Mouse (Mus musculus) ES-E14 (cell line): ENCODE measurements around the gene Scarf1. TPM values are rescaled to one million over a fixed set of nuclear protein-coding genes. Genes with fewer than 3 reads are reported as not detected.

Source experiments
- DNase-seq: peaks from one replicate; pipeline ENCODE4 v3.0.0-alpha.2; 2013; ENCODE audit warnings: low read depth, low spot score
- H3K27ac ChIP-seq: 2 replicates; pipeline ENCODE4 v1.5.1; 2012; ENCODE audit warnings: low read depth, mild to moderate bottlenecking, low read length, moderate library complexity, mixed read lengths; ENCODE audit not compliant: poor library complexity, insufficient read depth, severe bottlenecking
- H3K36me3 ChIP-seq: 2 replicates; pipeline ENCODE4 v1.6.1; 2012; ENCODE audit warnings: mild to moderate bottlenecking, low read length, moderate library complexity, mixed read lengths; ENCODE audit not compliant: control insufficient read depth, poor library complexity, insufficient read depth, severe bottlenecking
- H3K4me1 ChIP-seq, 2 experiments: fragments of 150-350 bp in 1 of 2; sonication (generic) in 1 of 2; 2 replicates each; pipeline ENCODE4 v1.6.1; 2012; ENCODE audit warnings: low read length in 2 of 2, mild to moderate bottlenecking in 1 of 2, mixed read lengths in 1 of 2; ENCODE audit not compliant: control insufficient read depth in 2 of 2, insufficient read depth in 2 of 2, poor library complexity in 1 of 2
- H3K4me3 ChIP-seq, 2 experiments: fragments of 150-350 bp in 1 of 2; sonication (generic) in 1 of 2; 2 replicates each; pipeline ENCODE4 v1.5.1; 2012; ENCODE audit warnings: low read length in 2 of 2, low read depth in 1 of 2, mild to moderate bottlenecking in 1 of 2, mixed read lengths in 1 of 2; ENCODE audit not compliant: insufficient read depth in 1 of 2, poor library complexity in 1 of 2, severe bottlenecking in 1 of 2
- H3K9ac ChIP-seq: 2 replicates; pipeline ENCODE4 v1.6.1; 2012; ENCODE audit warnings: low read depth, mild to moderate bottlenecking, low read length, mixed read lengths; ENCODE audit not compliant: poor library complexity, insufficient read depth, severe bottlenecking
- H3K9me3 ChIP-seq: fragments of 150-350 bp; sonication (generic); 2 replicates; pipeline ENCODE4 v1.6.1; 2012; ENCODE audit warnings: low read depth, mild to moderate bottlenecking, low read length; ENCODE audit not compliant: control insufficient read depth, insufficient read depth
- CHD2 ChIP-seq: IDR thresholded peaks from 2 replicates; pipeline ENCODE4 v1.6.1; 2014; ENCODE audit warnings: mild to moderate bottlenecking, low read depth, low read length, inconsistent platforms
- HCFC1 ChIP-seq: IDR thresholded peaks from 2 replicates; pipeline ENCODE4 v1.6.1; 2012; ENCODE audit warnings: low read length, inconsistent platforms, borderline replicate concordance; ENCODE audit not compliant: insufficient read depth
- MAFK ChIP-seq: IDR thresholded peaks from 2 replicates; pipeline ENCODE4 v1.6.1; 2014; ENCODE audit warnings: mild to moderate bottlenecking, low read depth, low read length, inconsistent platforms; ENCODE audit not compliant: insufficient read depth
- ZC3H11A ChIP-seq: IDR thresholded peaks from 2 replicates; pipeline ENCODE4 v1.6.1; 2012; ENCODE audit warnings: low read depth, mild to moderate bottlenecking, inconsistent platforms, low read length, borderline replicate concordance
- ZNF384 ChIP-seq: IDR thresholded peaks from 2 replicates; pipeline ENCODE4 v1.6.1; 2012; ENCODE audit warnings: low read depth, low read length, inconsistent platforms
- in situ Hi-C, 2 experiments: fragments of 600-800 bp; cut with MboI; formaldehyde crosslinking; loops; one replicate each; pipeline ENCODE4 v1.15.1; 2025; ENCODE audit warnings: low sequenced_read_pairs in 2 of 2, inconsistent platforms in 1 of 2; ENCODE audit not compliant: unreplicated experiment in 2 of 2
- total RNA-seq: library from RNA; depleted of rRNA; stranded (reverse); fragments of 300-350 nt; gene quantifications from 2 replicates; pipeline ENCODE4 v1.2.3, GENCODE M21; 2012

Scarf1 gene
- total RNA-seq, 1 experiment = 3.1 TPM

DNA sequence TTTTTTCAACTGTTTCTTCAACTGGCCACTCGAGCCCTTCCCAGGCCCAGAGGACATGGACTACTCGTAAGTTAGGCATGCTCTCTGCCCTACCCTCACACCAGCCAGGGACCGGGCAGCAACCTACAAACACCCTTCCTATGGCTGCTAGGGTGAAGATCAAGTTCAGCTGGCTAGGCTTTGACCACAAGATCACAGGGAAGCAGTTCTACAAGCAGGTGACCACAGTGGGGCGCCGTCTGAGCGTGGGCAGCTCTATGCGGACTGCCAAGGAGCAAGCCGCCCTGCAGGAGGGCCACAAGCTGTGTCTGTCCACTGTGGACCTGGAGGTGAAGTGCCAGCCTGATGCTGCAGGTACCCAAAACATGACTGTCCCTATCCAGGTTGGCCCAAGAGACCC lies 49.5 kb downstream of the Scarf1 start:
- in situ Hi-C loops = no loop called here
- no peak overlapping the region for H3K9ac ChIP-seq

DNA sequence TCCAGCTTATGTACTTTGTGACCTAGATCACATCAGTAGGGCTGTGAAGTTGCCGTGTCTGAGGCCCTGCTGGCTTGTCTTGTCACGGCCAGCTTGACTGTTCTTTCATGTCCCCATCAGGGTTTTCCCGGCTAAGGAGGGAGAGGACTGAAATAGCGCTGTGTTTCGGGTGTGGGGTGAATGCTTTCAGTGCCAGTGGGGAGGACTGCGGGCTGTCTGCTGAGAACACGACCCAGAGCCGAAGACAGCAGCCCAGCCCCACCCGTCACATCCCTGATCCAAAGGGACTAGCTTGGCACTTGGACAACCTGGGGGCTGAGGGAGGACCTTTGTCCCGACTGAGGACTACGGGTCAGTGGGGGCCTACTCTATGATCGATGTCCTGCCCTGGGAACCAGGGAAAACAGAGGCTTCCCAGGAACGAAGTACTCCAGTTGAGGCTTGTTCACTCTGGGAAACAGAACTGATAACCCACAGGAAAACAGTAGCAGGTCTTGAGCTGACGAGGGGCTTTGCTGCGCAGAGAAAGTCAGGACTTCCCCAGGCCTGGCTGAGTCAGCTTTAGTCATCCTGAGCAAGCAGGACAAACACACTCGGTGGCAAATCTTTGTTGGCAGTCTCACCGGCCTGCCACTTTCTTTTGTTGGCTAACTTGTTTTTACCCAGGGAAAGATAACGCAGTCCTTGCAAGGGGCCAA lies 50.7 kb downstream of the Scarf1 start:
- no peak overlapping the region for H3K27ac ChIP-seq

More for the DNA sequence above, 49.5 kb downstream of the Scarf1 start:
- Histone ChIP-seq H3K9me3 (no peaks in the 10 kb centered on the region), H3K27ac (no peak overlapping the region), H3K4me3 (no peak overlapping the region), H3K36me3 (peaks cover 17% of the 10 kb centered on the region; the same call in 1 of the 2 replicates), H3K4me1 (peaks cover 0 to 2% of the 10 kb centered on the region in 2 experiments; a peak in 1 of 4 replicates)
- TF ChIP-seq MAFK = no peak
- no peak for TF ChIP-seq CHD2
- no peak for TF ChIP-seq ZC3H11A
- no peak for TF ChIP-seq HCFC1
- TF ChIP-seq ZNF384 = no peak
- DNase-seq = no peak

DNA sequence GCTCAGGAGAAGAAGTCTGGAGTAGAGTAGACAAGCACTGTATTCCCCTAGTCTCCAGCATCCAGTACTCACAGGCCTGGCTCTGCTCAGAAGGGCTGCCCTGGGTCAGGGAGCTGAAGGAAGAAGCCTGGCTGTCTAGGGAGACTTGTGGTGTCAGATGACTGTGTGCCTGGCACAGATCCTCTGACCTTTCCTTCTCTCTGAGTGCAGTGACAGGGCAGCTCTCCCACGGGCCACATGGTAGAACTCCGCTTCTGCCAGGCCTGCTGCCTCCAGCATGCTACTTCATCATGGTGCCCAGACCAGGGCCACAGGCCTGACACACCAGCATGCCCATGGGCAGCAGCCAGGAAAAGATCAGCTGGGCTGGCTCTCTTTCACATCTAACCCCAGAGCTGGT lies 52.5 kb downstream of the Scarf1 start:
- peaks cover 19% of the 10 kb centered on the region; the same call in 1 of the 2 replicates for H3K36me3 ChIP-seq
- TF ChIP-seq MAFK (no peak), HCFC1 (no peak), ZC3H11A (no peak), ZNF384 (no peak)
- no peak overlapping the region for H3K9ac ChIP-seq
- H3K4me3 ChIP-seq = no peak overlapping the region
- DNase-seq = no peak
- H3K4me1 ChIP-seq = no peaks in the 10 kb centered on the region
- H3K27ac ChIP-seq = no peak overlapping the region
- in situ Hi-C loops = no loop called here
- H3K9me3 ChIP-seq = no peaks in the 10 kb centered on the region

More for the DNA sequence above, 50.7 kb downstream of the Scarf1 start:
- no peak for TF ChIP-seq MAFK
- no peak for TF ChIP-seq CHD2
- no peak for TF ChIP-seq ZNF384
- TF ChIP-seq HCFC1 = no peak
- TF ChIP-seq ZC3H11A = no peak
- in situ Hi-C loops = no loop called here
- peaks cover 21% of the 10 kb centered on the region; the same call in 1 of the 2 replicates for H3K36me3 ChIP-seq
- H3K9ac ChIP-seq = no peak overlapping the region
- no peak for DNase-seq
- H3K4me3 ChIP-seq = no peak overlapping the region
- peaks cover 0 to 2% of the 10 kb centered on the region in 2 experiments; a peak in 1 of 4 replicates for H3K4me1 ChIP-seq
- H3K9me3 ChIP-seq = no peaks in the 10 kb centered on the region

DNA sequence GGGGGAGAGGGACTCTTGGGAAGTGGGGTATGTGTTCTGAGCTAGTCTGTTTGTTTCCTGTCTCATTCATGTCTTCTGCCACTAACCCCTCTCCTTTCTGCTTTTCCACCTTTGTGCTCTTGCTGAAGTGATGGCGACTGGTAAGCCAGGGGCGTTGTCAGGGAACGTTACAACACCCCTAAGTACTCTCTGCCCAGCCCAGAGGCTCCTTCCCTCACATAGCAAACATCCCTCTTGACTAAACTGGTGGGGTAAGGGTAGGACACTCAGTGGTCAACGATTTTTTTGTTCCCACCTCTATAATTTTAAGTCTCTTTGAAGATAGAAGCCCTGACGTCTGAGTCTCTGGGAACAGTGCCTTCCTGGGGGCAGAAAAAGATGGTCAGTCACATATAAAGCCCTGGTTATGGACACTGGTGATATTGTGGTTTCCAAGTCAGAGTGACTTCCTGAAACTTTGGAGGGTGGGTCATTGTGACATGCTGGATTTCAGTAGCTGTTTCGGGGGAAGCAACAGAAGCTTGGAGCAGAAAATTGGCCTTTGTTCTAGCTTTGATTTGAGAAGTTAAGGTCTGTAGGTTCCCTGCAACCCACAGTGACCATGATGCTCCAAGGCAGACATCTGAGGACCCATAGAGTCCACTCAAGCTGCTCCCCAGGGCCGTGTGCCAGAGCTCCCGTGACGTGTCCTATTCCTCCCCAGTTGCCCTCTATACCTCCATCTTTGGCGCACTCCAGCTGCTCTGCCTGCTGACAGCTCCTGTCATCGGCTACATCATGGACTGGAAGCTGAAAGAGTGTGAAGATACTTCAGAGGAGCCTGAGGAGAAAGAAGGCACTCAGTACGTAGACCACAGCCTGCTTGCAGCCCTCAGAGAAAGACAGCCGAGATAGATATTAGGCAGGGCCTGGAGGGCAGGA lies 53.2 kb downstream of the Scarf1 start:
- no peak for DNase-seq
- Histone ChIP-seq H3K36me3 (peaks cover 19% of the 10 kb centered on the region; the same call in 1 of the 2 replicates), H3K4me1 (no peaks in the 10 kb centered on the region; a peak in 1 of 4 replicates), H3K9me3 (no peaks in the 10 kb centered on the region), H3K9ac (no peak overlapping the region), H3K4me3 (no peak overlapping the region), H3K27ac (no peak overlapping the region)
- in situ Hi-C loops = no loop called here
- TF ChIP-seq HCFC1 (no peak), ZNF384 (no peak)
